24 mouse cellular contexts compared by ENCODE assay signal in genomic region chr8:60711516-60712086, GRCm38 (mm10).
A peak's percentile ranks its signal among the peaks of the same experiment; 100 is the strongest.
DNase-seq lines count a peak whose midpoint lies in the region; ATAC-seq and TF ChIP-seq lines count a peak whose summit lies in the region.
"Had no signal": no experiment of that assay in that cellular context is flagged by ENCODE, and none has a peak within 500 bp of the region (broad histone marks: within the 10 kb centered on the region; RNA-seq: fewer than 3 reads in every experiment).

No protein-coding gene starts in this region.

- no peak overlapping the region for H3K4me3 ChIP-seq in hindbrain, embryonic 11.5 days (ENCODE audit: low read depth, low read length)
- no peak overlapping the region for H3K4me3 ChIP-seq in hindbrain, embryonic 10.5 days
- H3K4me3 ChIP-seq in hindbrain, postnatal 0 days (ENCODE audit: low read length) = no peak overlapping the region
- H3K4me3 ChIP-seq in midbrain, embryonic 16.5 days (ENCODE audit: low read depth, low read length) = no peak overlapping the region
- no peak overlapping the region for H3K4me3 ChIP-seq in cerebellum, adult 2 months (replicated peaks; ENCODE audit: insufficient read depth, low read depth, low read length)
- H3K4me3 ChIP-seq: embryonic facial prominence, embryonic 13.5 days; erythroblast, embryonic 14.5 days; forebrain, embryonic 12.5 days; intestine, embryonic 15.5 days had no signal

- no peaks in the 10 kb centered on the region for H3K4me1 ChIP-seq in hindbrain, embryonic 11.5 days (replicated peaks; ENCODE audit: control insufficient read depth, insufficient read depth, low read length)
- no peaks in the 10 kb centered on the region for H3K4me1 ChIP-seq in hindbrain, embryonic 10.5 days (replicated peaks)
- no peaks in the 10 kb centered on the region for H3K4me1 ChIP-seq in hindbrain, postnatal 0 days (ENCODE audit: insufficient read depth, low read length)
- no peaks in the 10 kb centered on the region for H3K4me1 ChIP-seq in midbrain, embryonic 16.5 days (ENCODE audit: control insufficient read depth, insufficient read depth, low read length)
- H3K4me1 ChIP-seq in cerebellum, adult 2 months (ENCODE audit: control insufficient read depth, insufficient read depth, low read length) = no peaks in the 10 kb centered on the region
- H3K4me1 ChIP-seq: embryonic facial prominence, embryonic 13.5 days; forebrain, embryonic 12.5 days; intestine, embryonic 15.5 days had no signal

- no peak overlapping the region for H3K9ac ChIP-seq in hindbrain, embryonic 11.5 days (ENCODE audit: low read depth, low read length)
- no peak overlapping the region for H3K9ac ChIP-seq in hindbrain, postnatal 0 days (replicated peaks; ENCODE audit: low read length)
- H3K9ac ChIP-seq in midbrain, embryonic 16.5 days (ENCODE audit: low read depth, low read length) = no peak overlapping the region
- H3K9ac ChIP-seq: embryonic facial prominence, embryonic 13.5 days; forebrain, embryonic 12.5 days; intestine, embryonic 15.5 days; liver, postnatal 0 days had no signal

- TF ChIP-seq POLR2A in cerebellum, adult 2 months (IDR thresholded peaks at IDR 0.05; ENCODE audit: borderline replicate concordance, insufficient read depth, low read length) = no peak

- peak; percentile 6 for DNase-seq in hindbrain, embryonic 11.5 days (ENCODE audit: low spot score)
- no peak for DNase-seq in hindbrain, embryonic 10.5 days (ENCODE audit: low spot score)
- peak; percentile 9 for DNase-seq in hindbrain, postnatal 0 days (ENCODE audit: low spot score)
- no peak for DNase-seq in cerebellum, adult 11-12 months
- DNase-seq in cerebellum, adult 2 months = no peak
- no peak for DNase-seq in gastrocnemius, postnatal 36 days
- DNase-seq: adrenal gland, adult 8-10 months; cerebellum, adult 8-10 months; cerebellum, postnatal 36 days; embryo, embryonic 11 days; heart, postnatal 4 days; kidney, adult 9 months; kidney, postnatal 14 days; liver, postnatal 0 days; right cerebral cortex, postnatal 14 days; thymus, postnatal 14 days had no signal

- no peak overlapping the region for H3K27ac ChIP-seq in hindbrain, embryonic 11.5 days (ENCODE audit: low read depth, low read length)
- no peak overlapping the region for H3K27ac ChIP-seq in hindbrain, embryonic 10.5 days
- no peak overlapping the region for H3K27ac ChIP-seq in hindbrain, postnatal 0 days
- no peak overlapping the region for H3K27ac ChIP-seq in midbrain, embryonic 16.5 days (ENCODE audit: low read length)
- H3K27ac ChIP-seq in cerebellum, adult 2 months (ENCODE audit: insufficient read depth, low read length) = no peak overlapping the region
- H3K27ac ChIP-seq: embryonic facial prominence, embryonic 13.5 days; forebrain, embryonic 12.5 days; intestine, embryonic 15.5 days had no signal

- 0 out of 2 replicates have a peak, but pooled peaks have one; percentile 61 for ATAC-seq in hindbrain, embryonic 11.5 days (ENCODE audit: low FRiP score)
- ATAC-seq in hindbrain, postnatal 0 days = no peak
- peak; percentile 91 for ATAC-seq in midbrain, embryonic 16.5 days
- ATAC-seq: activated CD4-positive, CD25-positive, alpha-beta regulatory T cell, adult 4 months; intestine, embryonic 15.5 days; liver, postnatal 0 days; lung, postnatal 0 days had no signal

- no peak overlapping the region for H3K4me2 ChIP-seq in hindbrain, embryonic 11.5 days (replicated peaks; ENCODE audit: low read depth, low read length)
- H3K4me2 ChIP-seq in hindbrain, postnatal 0 days (ENCODE audit: low read depth, low read length) = no peak overlapping the region
- no peak overlapping the region for H3K4me2 ChIP-seq in midbrain, embryonic 16.5 days (ENCODE audit: low read length)
- H3K4me2 ChIP-seq: embryonic facial prominence, embryonic 13.5 days; forebrain, embryonic 12.5 days; intestine, embryonic 15.5 days; liver, embryonic 11.5 days had no signal

- no peaks in the 10 kb centered on the region for H3K27me3 ChIP-seq in hindbrain, embryonic 11.5 days (ENCODE audit: control insufficient read depth, insufficient read depth, low read length)
- no peaks in the 10 kb centered on the region for H3K27me3 ChIP-seq in hindbrain, embryonic 10.5 days (ENCODE audit: insufficient read depth, poor library complexity, severe bottlenecking)
- H3K27me3 ChIP-seq in hindbrain, postnatal 0 days (ENCODE audit: insufficient read depth, low read length) = no peaks in the 10 kb centered on the region
- H3K27me3 ChIP-seq in midbrain, embryonic 16.5 days (ENCODE audit: control insufficient read depth, insufficient read depth, low read depth, low read length) = no peaks in the 10 kb centered on the region
- no peaks in the 10 kb centered on the region for H3K27me3 ChIP-seq in cerebellum, adult 2 months (ENCODE audit: control insufficient read depth, insufficient read depth, low read length)
- H3K27me3 ChIP-seq: embryonic facial prominence, embryonic 13.5 days; forebrain, embryonic 12.5 days; intestine, embryonic 15.5 days had no signal

- no peaks in the 10 kb centered on the region for H3K9me3 ChIP-seq in hindbrain, embryonic 11.5 days (ENCODE audit: control insufficient read depth, low read length)
- H3K9me3 ChIP-seq in hindbrain, embryonic 10.5 days = no peaks in the 10 kb centered on the region
- no peaks in the 10 kb centered on the region for H3K9me3 ChIP-seq in hindbrain, postnatal 0 days (ENCODE audit: low read length)
- no peaks in the 10 kb centered on the region for H3K9me3 ChIP-seq in midbrain, embryonic 16.5 days (replicated peaks; ENCODE audit: control insufficient read depth, low read length, poor library complexity, severe bottlenecking)
- H3K9me3 ChIP-seq: embryonic facial prominence, embryonic 13.5 days; forebrain, embryonic 12.5 days; intestine, embryonic 15.5 days had no signal

- WGBS in hindbrain, embryonic 11.5 days = 80% methylated on average over 8 of the region's 8 CpGs
- WGBS in hindbrain, embryonic 10.5 days = 86% methylated on average over 8 of the region's 8 CpGs
- WGBS in hindbrain, postnatal 0 days = 67% methylated on average over 8 of the region's 8 CpGs
- WGBS in midbrain, embryonic 16.5 days = 50% methylated on average over 8 of the region's 8 CpGs
- WGBS in cerebellum, adult 2 months = 81% methylated on average over 8 of the region's 8 CpGs

- no peak for TF ChIP-seq CTCF in hindbrain, postnatal 0 days (IDR thresholded peaks at IDR 0.05; ENCODE audit: low read depth)
- TF ChIP-seq CTCF in cerebellum, adult 2 months (IDR thresholded peaks at IDR 0.05; ENCODE audit: borderline replicate concordance, insufficient read depth, low read depth, low read length) = no peak

- no peaks in the 10 kb centered on the region for H3K36me3 ChIP-seq in hindbrain, embryonic 11.5 days (ENCODE audit: control insufficient read depth, insufficient read depth, low read length)
- no peaks in the 10 kb centered on the region for H3K36me3 ChIP-seq in hindbrain, embryonic 10.5 days
- no peaks in the 10 kb centered on the region for H3K36me3 ChIP-seq in hindbrain, postnatal 0 days (ENCODE audit: insufficient read depth, low read length)
- H3K36me3 ChIP-seq in midbrain, embryonic 16.5 days (ENCODE audit: control insufficient read depth, insufficient read depth, low read length) = no peaks in the 10 kb centered on the region
- H3K36me3 ChIP-seq: embryonic facial prominence, embryonic 13.5 days; forebrain, embryonic 12.5 days; intestine, embryonic 15.5 days had no signal

- intact Hi-C loops in gastrocnemius, postnatal 36 days (cut with DNase I) = no loop called here

Comparison
In these comparisons a context has a peak if more than half of its experiments do, and no peak if none do; other contexts are left out.
1. DNase-seq: peak in hindbrain, embryonic 11.5 days (single experiment) and hindbrain, postnatal 0 days (single experiment); none in hindbrain, embryonic 10.5 days (single experiment), cerebellum, adult 11-12 months (single experiment), cerebellum, adult 2 months (0 of 2) and gastrocnemius, postnatal 36 days (0 of 2).